Mouse (Mus musculus): ENCODE measurements around the gene Smc6.

DNA sequence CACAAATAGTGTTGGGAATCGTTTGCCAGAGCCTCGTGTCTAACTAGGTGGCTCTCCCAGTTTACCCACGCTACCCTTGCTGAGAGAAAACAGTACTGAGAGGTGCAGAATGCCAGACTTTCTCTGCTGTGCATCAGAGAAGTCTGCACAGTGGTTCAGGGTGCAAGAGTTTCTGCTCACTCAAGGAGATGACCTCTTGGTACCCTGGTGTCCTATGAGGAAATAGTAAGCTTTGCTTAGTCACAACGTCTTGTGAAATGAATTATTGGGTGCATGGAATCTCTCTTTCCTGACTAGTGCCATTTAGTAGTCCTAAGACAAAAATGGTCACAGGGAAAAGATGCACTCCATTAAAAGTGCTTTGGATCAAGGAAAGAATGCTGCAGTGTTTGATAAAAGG is 58.8 kb downstream of the Smc6 start:
- TF ChIP-seq NELFE (IDR thresholded peaks at IDR 0.05; ENCODE audit: low read depth, low read length) (no peak), ZMIZ1 (IDR thresholded peaks at IDR 0.05; ENCODE audit: low read depth, low read length) (no peak), CTCF (conservative IDR thresholded peaks at IDR 0.05 in 1 of 2, IDR thresholded peaks at IDR 0.05 in 1 of 2; ENCODE audit: low read depth in 2 of 2, low read length in 2 of 2) (no peak), POLR2A (IDR thresholded peaks at IDR 0.05; ENCODE audit: low read depth, low read length) (no peak), EP300 (IDR thresholded peaks at IDR 0.05; ENCODE audit: low read length) (no peak), MXI1 (IDR thresholded peaks at IDR 0.05; ENCODE audit: low read depth, low read length) (no peak), POLR2AphosphoS2 (IDR thresholded peaks at IDR 0.05; ENCODE audit: low read depth, low read length) (no peak), RAD21 (IDR thresholded peaks at IDR 0.05; ENCODE audit: low read depth, low read length) (no peak), ZNF384 (IDR thresholded peaks at IDR 0.05; ENCODE audit: low read depth, low read length) (no peak), SIN3A (IDR thresholded peaks at IDR 0.05; ENCODE audit: low read length) (no peak), UBTF (IDR thresholded peaks at IDR 0.05; ENCODE audit: low read depth, low read length) (no peak)
